Mouse (Mus musculus) midbrain, embryonic 14.5 days (tissue): ENCODE data around the gene Ntrk1. TPM values are rescaled to one million over a fixed set of nuclear protein-coding genes. Genes with fewer than 3 reads are reported as not detected.

Experiments used
- ATAC-seq: fragments of 200-750 bp; cut with Nextera tagmentation; 2 replicates; pipeline ENCODE4 v1.8.0; 2017; ENCODE audit warnings: moderate number of reproducible peaks, moderate library complexity; ENCODE audit not compliant: low FRiP score, low TSS enrichment
- DNase-seq: peaks from one replicate; pipeline ENCODE4 v3.0.0-alpha.2; 2015
- H3K27ac ChIP-seq: fragments of 300-500 bp; sonication (generic); replicated peaks from 2 replicates; pipeline ENCODE4 v1.5.1; 2014; ENCODE audit warnings: mild to moderate bottlenecking, low read depth, low read length, moderate library complexity
- H3K27me3 ChIP-seq: fragments of 300-500 bp; sonication (generic); 2 replicates; pipeline ENCODE4 v1.6.1; 2014; ENCODE audit warnings: low read length, control low read depth, mixed read lengths; ENCODE audit not compliant: control insufficient read depth, insufficient read depth
- H3K36me3 ChIP-seq: fragments of 300-500 bp; sonication (generic); 2 replicates; pipeline ENCODE4 v1.6.1; 2014; ENCODE audit warnings: low read length, control low read depth; ENCODE audit not compliant: control insufficient read depth, insufficient read depth
- H3K4me1 ChIP-seq: fragments of 300-500 bp; sonication (generic); 2 replicates; pipeline ENCODE4 v1.6.1; 2014; ENCODE audit warnings: mild to moderate bottlenecking, antibody characterized with exemption, low read length, control low read depth; ENCODE audit not compliant: control insufficient read depth, insufficient read depth
- H3K4me2 ChIP-seq: fragments of 300-500 bp; sonication (generic); 2 replicates; pipeline ENCODE4 v1.6.1; 2014; ENCODE audit warnings: mild to moderate bottlenecking, low read length, moderate library complexity
- H3K4me3 ChIP-seq: fragments of 300-500 bp; sonication (generic); replicated peaks from 2 replicates; pipeline ENCODE4 v1.5.1; 2014; ENCODE audit warnings: low read depth, low read length
- H3K9ac ChIP-seq: fragments of 300-500 bp; sonication (generic); replicated peaks from 2 replicates; pipeline ENCODE4 v1.6.1; 2014; ENCODE audit warnings: mild to moderate bottlenecking, low read length, moderate library complexity
- H3K9me3 ChIP-seq: fragments of 300-500 bp; sonication (generic); 2 replicates; pipeline ENCODE4 v1.6.1; 2016; ENCODE audit warnings: low read length, control low read depth, mixed read lengths; ENCODE audit not compliant: control insufficient read depth
- WGBS: fragments of 180-500 bp; shearing (Covaris S2); extraction: QIAGEN DNeasy Blood & Tissue Kit; methylation state at CpG from one replicate; pipeline ENCODE4 v1.1.7; 2014; 5-methylcytosine and 5-hydroxymethylcytosine counted together
- polyA plus RNA-seq: library from polyadenylated mRNA; unstranded; fragments of >200 nt; fragmentation: Nextera tagmentation; extraction: Ambion mirVana; gene quantifications from 2 replicates; pipeline ENCODE4 v1.2.1, GENCODE M21; 2014

Gene Ntrk1
- polyA plus RNA-seq, 1 experiment from 2014 or later, result 1.2 TPM

DNA sequence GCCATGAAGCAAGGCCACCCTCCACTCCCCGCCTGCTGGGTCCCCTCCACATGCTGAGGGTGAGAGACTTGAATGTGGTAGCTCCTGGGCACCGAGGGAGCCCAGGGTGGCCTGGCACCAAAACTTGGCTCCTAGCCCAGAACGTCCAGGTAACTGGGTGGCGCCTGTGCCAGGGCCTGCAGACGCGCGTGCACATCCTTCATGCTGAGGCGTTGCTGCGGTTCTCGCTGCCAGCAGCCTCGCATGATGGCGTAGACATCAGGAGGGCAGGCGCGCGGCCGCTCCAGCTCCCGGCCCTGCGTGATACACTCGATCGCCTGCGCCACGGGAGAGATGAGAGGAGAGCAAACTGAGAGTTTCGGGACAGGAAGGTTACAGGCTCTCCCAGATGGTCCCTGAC, 16.7 kb downstream of the Ntrk1 start:
- Histone ChIP-seq H3K27ac (0 out of 2 replicates have a peak overlapping the region, but pooled peaks have one; percentile 20), H3K4me1 (peaks cover 6% of the 10 kb centered on the region; the same call in 1 of the 2 replicates), H3K4me2 (peak overlapping the region; percentile 28), H3K9ac (no peak overlapping the region), H3K36me3 (no peaks in the 10 kb centered on the region), H3K9me3 (no peaks in the 10 kb centered on the region), H3K27me3 (no peaks in the 10 kb centered on the region), H3K4me3 (no peak overlapping the region)
- DNase-seq (no peak), ATAC-seq (no peak)
- WGBS, result 50% methylated on average over 23 of the region's 23 CpGs

GRCm38 (mm10) chr3:87771088-87771487, 23.9 kb downstream of the Ntrk1 start:
- H3K9me3 ChIP-seq, result no peaks in the 10 kb centered on the region
- no peak overlapping the region for H3K9ac ChIP-seq
- WGBS, result 48% methylated on average over 6 of the region's 6 CpGs
- no peak for DNase-seq
- H3K36me3 ChIP-seq, result no peaks in the 10 kb centered on the region
- ATAC-seq, result no peak
- no peaks in the 10 kb centered on the region for H3K4me1 ChIP-seq
- H3K27ac ChIP-seq, result no peak overlapping the region
- H3K4me2 ChIP-seq, result no peak overlapping the region
- no peak overlapping the region for H3K4me3 ChIP-seq
- peaks cover 17% of the 10 kb centered on the region for H3K27me3 ChIP-seq

- Histone ChIP-seq H3K9me3 (no peaks in the 10 kb centered on the region), H3K4me3 (no peak overlapping the region), H3K4me1 (no peaks in the 10 kb centered on the region), H3K27ac (no peak overlapping the region), H3K9ac (no peak overlapping the region), H3K4me2 (no peak overlapping the region), H3K27me3 (peaks cover 17% of the 10 kb centered on the region), H3K36me3 (no peaks in the 10 kb centered on the region)
- DNase-seq, result peak; percentile 89
- WGBS, result 2% methylated on average over 4 of the region's 4 CpGs
- ATAC-seq, result no peak
Measured at GRCm38 (mm10) chr3:87770280-87770679, 24.7 kb downstream of the Ntrk1 start.

DNA sequence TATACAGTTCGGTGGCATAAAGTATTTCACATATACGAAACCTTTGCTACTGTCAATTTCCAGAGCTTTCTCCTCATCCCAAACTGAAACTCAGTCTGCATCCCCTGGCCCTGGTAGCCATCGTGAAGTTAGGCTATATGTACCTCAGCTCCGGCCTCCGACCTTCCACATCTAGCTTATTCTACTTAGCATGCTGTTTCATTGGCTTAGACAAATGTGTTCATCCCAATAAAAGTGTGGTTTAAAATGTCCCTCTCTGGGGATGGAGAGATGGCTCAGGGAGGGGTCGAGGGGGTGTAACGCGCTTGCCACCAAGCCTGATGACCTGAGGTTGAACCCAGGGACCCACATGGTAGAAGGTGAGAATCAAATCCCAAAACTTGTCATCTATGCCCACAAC, 25.5 kb downstream of the Ntrk1 start:
- no peaks in the 10 kb centered on the region for H3K9me3 ChIP-seq

DNA sequence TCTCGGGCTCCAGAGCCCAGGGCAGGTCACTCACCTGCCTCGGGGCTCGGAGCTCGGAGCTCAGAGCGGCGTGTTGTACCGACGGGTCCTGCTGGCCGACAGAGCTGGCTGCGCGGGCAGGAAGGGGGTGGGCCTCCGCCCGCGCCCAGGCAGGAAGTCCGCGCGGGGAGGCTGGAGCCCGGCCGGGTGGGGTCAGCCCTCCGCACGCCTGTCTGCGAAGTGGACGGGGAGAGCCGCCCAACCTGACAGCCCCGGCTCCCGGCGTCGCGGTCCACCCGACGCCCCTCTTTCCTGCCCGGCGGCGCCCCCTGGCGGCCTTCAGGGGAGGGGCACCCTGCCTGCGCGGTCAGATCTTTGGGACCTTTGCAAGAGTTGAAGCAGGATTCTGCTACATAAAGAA, 26.1 kb downstream of the Ntrk1 start:
- Histone ChIP-seq H3K4me1 (no peaks in the 10 kb centered on the region), H3K9ac (0 out of 2 replicates have a peak overlapping the region, but pooled peaks have one; percentile 16), H3K27ac (no peak overlapping the region), H3K36me3 (no peaks in the 10 kb centered on the region), H3K4me2 (peak overlapping the region; percentile 46), H3K27me3 (peaks cover 17% of the 10 kb centered on the region), H3K4me3 (peak overlapping the region; percentile 25), H3K9me3 (no peaks in the 10 kb centered on the region)
- WGBS, result 3% methylated on average over 37 of the region's 37 CpGs
- DNase-seq (peak; percentile 70), ATAC-seq (no peak)

More for the DNA sequence above, 25.5 kb downstream of the Ntrk1 start:
- Histone ChIP-seq H3K4me3 (no peak overlapping the region), H3K4me1 (no peaks in the 10 kb centered on the region), H3K4me2 (no peak overlapping the region), H3K27ac (no peak overlapping the region), H3K36me3 (no peaks in the 10 kb centered on the region), H3K27me3 (peaks cover 17% of the 10 kb centered on the region), H3K9ac (no peak overlapping the region)
- 82% methylated on average over 8 of the region's 8 CpGs for WGBS
- DNase-seq (no peak), ATAC-seq (no peak)

GRCm38 (mm10) chr3:87768431-87768830, 26.5 kb downstream of the Ntrk1 start:
- DNase-seq (no peak), ATAC-seq (no peak)
- H3K27ac ChIP-seq, result no peak overlapping the region
- 58% methylated on average over 6 of the region's 6 CpGs for WGBS
- peak overlapping the region; percentile 46 for H3K4me2 ChIP-seq
- H3K27me3 ChIP-seq, result peaks cover 17% of the 10 kb centered on the region
- no peaks in the 10 kb centered on the region for H3K9me3 ChIP-seq
- H3K36me3 ChIP-seq, result no peaks in the 10 kb centered on the region
- no peaks in the 10 kb centered on the region for H3K4me1 ChIP-seq
- H3K4me3 ChIP-seq, result peak overlapping the region; percentile 25
- H3K9ac ChIP-seq, result 0 out of 2 replicates have a peak overlapping the region, but pooled peaks have one; percentile 16

DNA sequence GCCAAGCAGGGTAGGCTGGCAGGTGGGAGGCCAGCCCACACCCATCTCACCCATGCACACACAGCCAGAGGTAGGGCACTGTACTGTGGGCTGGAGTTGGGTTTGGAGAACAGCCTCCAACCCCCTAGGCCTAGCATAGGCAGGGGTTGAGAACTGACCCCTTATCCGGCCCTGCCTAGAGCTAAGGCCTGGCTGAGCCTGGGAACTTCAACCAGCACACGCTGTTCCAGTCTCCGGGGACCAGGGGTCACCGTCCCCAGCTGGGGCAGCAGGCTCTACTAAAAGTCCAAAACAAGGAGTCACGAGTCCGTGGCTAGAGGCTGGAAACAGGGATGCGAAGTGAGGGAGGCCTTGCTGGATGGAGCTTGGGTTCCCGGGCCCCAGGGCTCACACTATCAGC, 27.2 kb downstream of the Ntrk1 start:
- no peak for DNase-seq
- Histone ChIP-seq H3K27me3 (peaks cover 17% of the 10 kb centered on the region), H3K9ac (no peak overlapping the region), H3K9me3 (no peaks in the 10 kb centered on the region), H3K4me1 (no peaks in the 10 kb centered on the region), H3K27ac (no peak overlapping the region), H3K4me3 (no peak overlapping the region), H3K4me2 (0 out of 2 replicates have a peak overlapping the region, but pooled peaks have one; percentile 1), H3K36me3 (no peaks in the 10 kb centered on the region)
- 61% methylated on average over 8 of the region's 8 CpGs for WGBS
- ATAC-seq, result no peak

- H3K9me3 ChIP-seq, result no peaks in the 10 kb centered on the region
- H3K4me3 ChIP-seq, result no peak overlapping the region
- no peak overlapping the region for H3K4me2 ChIP-seq
- WGBS, result 87% methylated on average over 3 of the region's 3 CpGs
- DNase-seq (no peak), ATAC-seq (no peak)
- H3K36me3 ChIP-seq, result no peaks in the 10 kb centered on the region
- no peak overlapping the region for H3K9ac ChIP-seq
- no peaks in the 10 kb centered on the region for H3K4me1 ChIP-seq
- no peak overlapping the region for H3K27ac ChIP-seq
- H3K27me3 ChIP-seq, result peaks cover 17% of the 10 kb centered on the region
Measured at GRCm38 (mm10) chr3:87766284-87766667, 28.7 kb downstream of the Ntrk1 start.

GRCm38 (mm10) chr3:87765631-87766283, 29.2 kb downstream of the Ntrk1 start:
- Histone ChIP-seq H3K4me2 (no peak overlapping the region), H3K36me3 (no peaks in the 10 kb centered on the region), H3K9me3 (no peaks in the 10 kb centered on the region), H3K9ac (no peak overlapping the region), H3K27ac (no peak overlapping the region), H3K4me1 (no peaks in the 10 kb centered on the region), H3K27me3 (peaks cover 17% of the 10 kb centered on the region), H3K4me3 (no peak overlapping the region)
- DNase-seq, result no peak
- 76% methylated on average over 5 of the region's 5 CpGs for WGBS
- ATAC-seq, result no peak
